Mouse (Mus musculus): ENCODE measurements around the gene Radil. TPM values are rescaled to one million over a fixed set of nuclear protein-coding genes. Genes with fewer than 3 reads are reported as not detected.

The Radil gene
- total RNA-seq, 2 experiments from 2014 or later, result 19.9 to 20.9 TPM

DNA sequence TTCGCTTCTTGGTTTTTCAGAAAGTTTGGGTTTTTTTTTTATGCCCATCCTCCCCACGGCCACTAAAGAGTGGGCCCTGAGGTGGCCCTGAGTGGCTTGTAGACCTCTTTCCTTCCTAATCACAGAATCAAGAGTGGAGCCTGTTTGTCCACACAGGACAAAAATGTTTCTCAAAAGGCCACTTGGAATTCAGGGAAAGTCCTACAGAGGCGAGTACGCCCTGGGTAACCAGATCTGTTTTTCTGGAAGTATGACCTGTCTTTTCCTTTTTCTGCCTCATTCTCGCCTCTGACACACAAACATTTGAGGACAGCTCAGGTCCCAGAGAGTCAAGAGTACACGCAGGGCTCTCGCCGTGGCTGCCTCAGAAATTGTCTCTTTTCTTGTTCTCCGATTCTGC is 1.5 kb downstream of the Radil start:
- intact Hi-C loops (cut with DNase I), result loop anchor here (2.0 kb wide), 1 partner anchor 47 kb away; no protein-coding TSS in a partner anchor
- DNase-seq (ENCODE audit: extremely low spot score in 1 of 2, low spot score in 2 of 2), result no peak

DNA sequence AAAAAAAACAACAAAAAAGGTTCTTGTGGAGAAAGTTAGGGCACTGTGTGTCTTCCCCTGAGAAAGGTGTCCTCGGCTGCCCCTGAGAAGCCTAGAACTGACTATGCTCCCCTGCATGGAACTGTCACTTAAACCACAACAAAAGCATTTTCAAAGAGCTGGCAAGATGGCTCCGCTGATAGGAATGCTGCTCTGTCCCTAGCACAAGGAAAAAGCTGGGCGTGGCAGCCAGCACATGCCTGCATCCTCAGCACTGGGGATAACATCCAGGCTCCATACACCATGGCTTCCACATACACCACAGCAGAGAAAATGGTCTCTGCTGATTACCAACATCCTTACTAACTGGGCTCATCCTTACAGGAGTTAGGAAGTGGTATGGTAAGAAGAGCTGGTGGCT is 3.8 kb downstream of the Radil start:
- no peak for DNase-seq (ENCODE audit: extremely low spot score in 1 of 2, low spot score in 2 of 2)
- intact Hi-C loops (cut with DNase I), result no loop called here

DNA sequence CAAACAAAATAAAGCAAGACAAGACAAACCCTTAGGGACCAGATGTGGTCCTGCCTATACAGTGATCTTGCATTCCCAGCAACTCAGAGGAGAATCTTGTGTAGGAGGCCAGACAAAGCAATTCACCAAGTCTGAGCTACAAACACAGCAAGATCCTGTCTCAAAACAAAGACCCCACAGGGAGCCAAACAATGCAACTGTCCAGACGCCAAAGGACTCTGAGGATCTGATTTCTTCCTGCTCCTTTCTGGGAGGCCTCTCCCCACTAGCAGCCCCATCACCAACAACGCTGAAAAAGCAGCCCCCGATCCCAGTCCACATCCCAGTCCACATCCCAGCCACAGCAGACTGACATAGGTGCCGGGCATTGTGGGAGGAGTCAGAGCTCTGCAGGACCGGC is 4.6 kb downstream of the Radil start:
- intact Hi-C loops (cut with DNase I), result no loop called here
- DNase-seq (ENCODE audit: extremely low spot score in 1 of 2, low spot score in 2 of 2), result no peak

DNA sequence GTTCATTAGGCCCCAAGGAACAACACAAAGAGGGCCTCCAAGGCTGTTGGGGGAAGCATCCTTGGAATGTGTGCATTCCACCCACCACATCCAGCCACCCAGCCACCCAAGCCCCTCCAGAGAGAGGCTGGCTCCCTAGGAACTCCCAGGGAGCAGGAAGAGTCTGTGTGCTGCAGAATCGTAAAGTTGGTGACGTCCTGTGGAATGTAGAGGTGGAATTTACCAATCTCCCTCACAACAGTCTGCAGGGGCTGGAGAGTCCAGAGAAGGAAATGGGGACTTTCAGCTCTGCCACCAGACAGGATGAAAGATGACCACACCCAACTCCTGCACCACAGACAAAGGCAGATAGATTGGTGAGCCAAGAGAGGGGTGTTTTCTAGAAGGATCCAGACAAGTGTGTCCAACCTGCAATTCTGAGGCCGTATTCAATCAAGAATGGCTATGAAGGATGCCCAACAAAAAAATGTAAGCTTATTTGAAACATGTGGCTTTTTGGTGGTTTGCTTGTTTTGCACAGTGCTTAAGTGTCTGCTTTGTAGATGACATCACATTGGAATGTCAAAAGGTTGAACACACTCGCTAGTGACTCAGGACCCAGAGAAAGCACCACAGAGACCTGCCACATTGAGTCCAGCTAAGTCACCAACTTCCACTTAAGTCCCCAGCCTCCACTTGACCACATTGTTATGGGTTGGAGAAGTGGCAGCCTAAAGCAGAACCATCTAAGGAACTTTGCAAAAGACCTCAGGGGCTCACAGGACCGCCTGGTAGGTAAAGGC is 5.7 kb downstream of the Radil start:
- DNase-seq (ENCODE audit: extremely low spot score in 1 of 2, low spot score in 2 of 2), result no peak
- intact Hi-C loops (cut with DNase I), result no loop called here

DNA sequence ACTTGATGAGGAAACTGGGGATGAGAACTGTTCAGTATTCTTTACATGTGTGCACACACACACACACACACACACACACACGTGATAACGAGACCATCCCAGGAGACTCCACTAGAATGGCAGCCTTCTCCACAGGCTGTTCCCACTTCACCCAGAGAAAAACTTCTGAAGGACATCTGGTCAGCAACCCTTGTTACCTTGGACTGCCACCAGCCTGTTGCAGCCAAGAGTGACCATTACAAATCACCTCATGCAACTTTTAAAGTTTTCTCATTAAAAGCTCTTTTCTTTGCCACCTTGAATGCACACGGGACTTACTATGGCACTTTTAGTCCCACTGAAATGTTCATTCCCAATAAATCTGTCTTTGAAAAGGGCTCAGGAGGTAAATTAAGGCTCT is 13.6 kb downstream of the Radil start:
- intact Hi-C loops (cut with DNase I), result no loop called here
- no peak for DNase-seq (ENCODE audit: extremely low spot score in 1 of 2, low spot score in 2 of 2)

DNA sequence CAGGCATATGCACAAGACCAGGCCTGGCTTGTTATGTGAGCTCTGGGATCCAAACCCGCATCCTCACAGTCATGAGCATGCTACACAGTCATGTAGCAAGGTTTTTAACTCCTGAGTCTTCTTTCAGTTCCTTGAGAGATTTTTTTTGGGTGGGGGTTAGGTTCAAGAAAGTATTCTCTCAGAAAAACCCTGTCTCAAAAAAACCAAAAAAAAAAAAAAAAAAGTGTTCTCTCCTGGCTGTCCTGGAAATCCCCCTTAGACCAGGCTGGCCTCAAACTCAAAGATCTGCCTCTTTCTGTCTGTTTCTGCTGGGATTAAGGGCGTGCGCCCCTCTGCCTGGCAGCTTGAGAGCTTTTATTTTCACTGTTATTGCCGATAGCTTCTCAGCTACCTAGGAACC is 15.5 kb downstream of the Radil start:
- DNase-seq (ENCODE audit: extremely low spot score in 1 of 2, low spot score in 2 of 2), result no peak
- intact Hi-C loops (cut with DNase I), result no loop called here

DNA sequence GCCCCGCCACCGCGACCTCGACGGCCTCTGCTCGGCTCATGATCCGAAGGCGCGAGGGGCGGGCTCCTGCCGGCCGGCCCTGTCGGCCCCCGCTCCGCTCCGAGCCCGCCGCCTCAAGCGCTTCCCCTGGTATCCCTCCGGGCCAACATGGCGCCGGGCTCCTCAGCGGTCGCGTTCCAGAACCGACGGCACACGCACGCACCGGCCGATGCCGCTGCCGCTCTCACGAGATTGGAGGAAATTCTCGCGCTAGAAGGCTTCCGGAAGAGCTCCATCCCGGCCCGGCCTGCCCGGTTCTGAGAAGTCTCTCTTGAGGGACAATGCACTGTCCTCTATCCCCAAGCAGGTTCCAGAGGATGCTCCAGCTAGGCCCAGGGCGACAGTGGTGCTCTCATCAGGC is 21.0 kb downstream of the Radil start, which contains the start of gene Papolb:
Gene Papolb, minus strand, starts transcription at position 162 of the 400 bp plus-strand sequence.
- no peak for DNase-seq (ENCODE audit: extremely low spot score in 1 of 2, low spot score in 2 of 2)
- intact Hi-C loops (cut with DNase I), result no loop called here

DNA sequence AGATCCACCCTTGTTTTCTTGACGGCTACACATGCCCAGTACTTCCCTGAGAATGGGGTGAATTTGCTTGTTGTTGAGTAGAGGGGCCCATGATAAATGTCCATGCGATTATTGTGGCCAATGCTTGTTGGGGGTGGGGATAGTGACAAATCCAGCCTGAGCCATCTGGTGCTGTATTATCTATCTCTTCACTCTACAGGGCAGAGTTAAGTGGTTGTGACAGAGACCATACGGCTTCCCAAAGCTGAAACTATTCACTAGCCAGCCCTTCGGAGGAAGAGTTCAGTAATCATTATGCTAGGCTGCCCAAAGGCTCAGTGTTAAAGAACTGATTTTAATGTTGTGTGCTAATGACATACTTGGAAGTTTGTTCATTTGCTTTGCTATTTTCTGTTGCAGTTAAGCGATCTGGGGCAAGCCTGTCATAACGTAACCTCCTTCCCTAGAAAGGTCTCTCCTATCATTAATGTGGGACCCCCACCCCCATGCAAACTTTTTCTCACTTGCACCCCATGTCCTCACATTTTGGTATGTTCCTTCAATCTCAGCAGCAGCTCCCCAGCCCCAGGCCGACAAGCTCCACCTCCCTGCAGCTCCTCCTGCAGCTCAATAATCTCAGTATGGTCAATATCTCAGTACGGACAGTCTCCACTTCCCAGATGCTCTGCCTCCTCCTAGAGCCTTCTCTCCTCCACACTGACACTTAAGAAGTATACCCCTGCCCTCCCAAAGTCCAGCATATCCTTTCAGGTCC is 26.0 kb downstream of the Radil start:
- no peak for DNase-seq (ENCODE audit: extremely low spot score in 1 of 2, low spot score in 2 of 2)
- intact Hi-C loops (cut with DNase I), result no loop called here

DNA sequence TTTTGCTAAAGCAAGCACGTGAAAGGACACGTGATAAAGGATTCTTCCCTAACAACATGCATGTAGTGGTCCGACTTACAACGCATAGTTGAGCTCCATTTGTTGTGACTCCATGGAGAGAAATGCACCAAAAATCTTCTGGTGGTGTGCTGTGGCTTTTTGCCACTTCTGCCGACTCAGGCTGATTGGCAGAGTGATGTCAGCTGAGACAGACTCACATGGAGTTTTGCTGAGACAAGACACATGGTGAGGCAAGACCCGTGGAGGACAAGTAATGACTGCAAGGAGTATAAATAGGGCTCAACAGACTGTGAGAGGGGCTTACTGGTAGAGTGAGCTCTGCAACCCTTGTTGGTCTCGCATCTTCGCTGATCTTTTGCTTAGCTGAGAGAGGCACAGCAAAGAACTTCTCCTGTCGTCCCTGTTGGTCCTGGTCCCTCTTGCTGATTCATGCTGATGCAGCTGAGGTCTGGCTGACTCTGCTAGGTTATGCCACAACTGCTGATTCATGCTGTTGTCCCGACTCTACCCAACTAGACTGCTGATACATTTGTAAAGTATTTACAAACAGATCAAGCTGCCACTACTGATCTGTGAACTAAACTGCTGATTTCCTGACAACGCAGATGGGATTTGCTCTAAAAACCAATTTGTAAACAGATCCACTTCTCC is 29.6 kb downstream of the Radil start:
- intact Hi-C loops (cut with DNase I), result no loop called here
- DNase-seq (ENCODE audit: extremely low spot score in 1 of 2, low spot score in 2 of 2), result no peak

DNA sequence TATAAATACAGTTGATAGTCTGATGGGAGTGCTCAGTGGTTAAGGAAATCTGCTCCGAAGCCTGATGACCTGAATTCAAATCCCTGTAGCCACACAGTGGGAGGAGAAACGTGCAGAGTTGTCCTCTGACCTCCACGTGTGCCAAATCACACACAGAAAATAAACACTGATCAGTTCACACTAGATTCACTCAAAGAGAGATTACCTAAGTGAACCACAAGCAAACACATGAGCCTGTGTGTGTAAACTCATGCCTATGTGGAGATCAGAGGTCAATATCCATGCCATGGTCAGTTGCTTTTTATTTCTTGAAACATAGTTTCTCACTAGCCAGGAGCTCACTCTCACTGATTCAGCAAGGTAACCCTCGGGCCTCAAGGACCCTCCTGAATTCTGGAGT is 30.5 kb downstream of the Radil start:
- DNase-seq (ENCODE audit: extremely low spot score in 1 of 2, low spot score in 2 of 2), result no peak
- intact Hi-C loops (cut with DNase I), result no loop called here

DNA sequence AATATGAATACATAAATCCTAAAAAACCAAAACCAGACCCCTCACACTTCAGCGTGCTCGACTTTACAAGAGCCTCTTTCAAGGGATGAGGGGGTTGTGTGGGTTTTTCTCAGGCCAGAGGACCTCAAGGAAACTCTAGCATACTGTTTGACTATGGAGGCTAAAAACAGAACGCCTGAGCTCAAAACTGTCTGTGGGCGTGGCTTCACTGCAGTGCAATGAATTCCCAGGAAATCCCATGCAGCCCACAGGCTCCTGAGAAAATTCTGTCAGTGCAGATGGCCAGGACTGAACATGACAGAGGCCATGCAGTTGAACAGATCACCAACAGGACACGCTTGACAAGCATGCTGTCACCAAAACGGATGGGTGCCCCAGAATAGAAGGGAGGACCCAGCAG is 31.9 kb downstream of the Radil start:
- intact Hi-C loops (cut with DNase I), result no loop called here
- peak in 1 of 2 experiments; percentile 62 for DNase-seq (ENCODE audit: extremely low spot score in 1 of 2, low spot score in 2 of 2)

DNA sequence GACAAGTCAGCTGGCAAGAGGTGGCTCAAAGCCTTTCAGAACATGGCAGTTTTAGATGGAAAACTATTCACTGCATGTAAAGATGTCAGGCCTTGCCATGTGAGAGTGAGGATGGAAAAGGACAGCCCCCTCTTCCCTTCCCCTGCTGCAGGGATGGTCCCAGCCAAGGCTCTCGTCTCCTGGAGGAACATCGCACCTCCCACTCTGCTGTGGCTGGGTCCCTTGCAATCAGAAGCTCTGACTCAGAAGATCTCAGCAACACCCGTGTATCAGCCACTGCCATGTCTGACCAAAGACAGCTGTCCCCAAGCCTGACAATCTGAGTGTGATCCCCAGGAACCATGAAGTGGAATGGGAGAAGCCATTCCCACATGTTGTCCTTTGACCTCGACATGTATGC is 38.8 kb downstream of the Radil start:
- intact Hi-C loops (cut with DNase I), result no loop called here
- no peak for DNase-seq (ENCODE audit: extremely low spot score in 1 of 2, low spot score in 2 of 2)

DNA sequence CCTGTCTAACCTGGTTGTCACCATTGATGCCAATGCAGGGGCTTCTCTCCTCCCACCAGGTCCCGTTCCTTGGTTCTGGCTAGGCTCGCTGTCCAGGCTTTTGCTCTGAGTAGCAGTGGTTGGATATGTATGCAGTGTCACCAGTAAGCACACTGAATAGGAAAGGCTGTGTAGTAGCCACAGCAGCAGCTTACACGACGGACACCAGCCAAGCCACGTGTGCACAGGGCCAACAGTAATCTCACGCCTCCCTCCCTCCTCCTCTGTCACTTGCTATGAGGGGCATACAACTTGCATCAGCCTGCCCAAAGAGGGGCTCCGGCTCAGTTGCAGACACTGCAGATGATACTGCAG is 40.9 kb downstream of the Radil start:
- intact Hi-C loops (cut with DNase I), result no loop called here
- no peak for DNase-seq (ENCODE audit: extremely low spot score in 1 of 2, low spot score in 2 of 2)

DNA sequence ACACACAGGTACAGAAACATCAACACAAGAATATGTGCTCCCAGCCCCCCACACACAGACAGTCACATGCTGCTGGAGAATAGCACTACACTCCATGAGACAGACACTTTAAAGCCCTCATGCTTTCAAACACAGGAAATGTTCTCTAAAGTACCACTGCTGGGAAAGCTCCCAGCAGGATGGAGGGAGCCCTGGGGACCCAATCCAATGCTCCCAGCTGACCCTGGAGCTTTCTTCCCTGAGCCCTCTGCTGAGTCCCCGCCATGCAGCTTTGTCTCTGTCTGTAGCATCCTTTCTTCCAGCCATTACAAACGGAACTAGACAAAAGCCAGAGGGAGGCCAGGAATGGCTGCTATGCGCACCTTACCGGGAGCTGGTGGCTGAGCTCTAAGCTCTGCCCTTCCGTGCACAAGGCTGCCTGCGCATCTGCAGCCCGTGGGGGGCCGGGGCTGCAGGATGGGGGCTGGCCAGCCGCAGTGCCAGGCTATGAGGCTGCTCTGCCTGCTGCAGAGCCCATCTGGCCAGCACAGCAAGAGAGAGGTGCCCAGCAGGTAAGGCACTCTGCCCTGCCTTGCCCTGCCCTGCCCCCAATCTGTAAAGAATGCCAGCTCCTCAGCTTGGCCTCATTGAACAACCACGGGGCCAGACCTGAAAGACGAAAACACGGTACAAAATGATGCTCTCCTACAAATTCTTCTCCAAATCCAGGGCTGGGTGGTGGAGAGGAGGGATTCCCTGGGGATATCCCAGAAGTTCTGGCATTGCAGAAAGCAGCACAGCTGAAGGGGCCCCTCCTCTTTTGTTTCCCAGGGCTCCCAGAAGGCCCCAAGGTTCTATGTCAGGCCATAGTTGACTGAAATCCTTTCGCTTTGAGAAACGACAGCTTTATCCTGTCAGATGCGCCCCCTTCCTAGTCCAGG is 41.5 kb downstream of the Radil start:
- intact Hi-C loops (cut with DNase I), result no loop called here
- DNase-seq (ENCODE audit: extremely low spot score in 1 of 2, low spot score in 2 of 2), result no peak

DNA sequence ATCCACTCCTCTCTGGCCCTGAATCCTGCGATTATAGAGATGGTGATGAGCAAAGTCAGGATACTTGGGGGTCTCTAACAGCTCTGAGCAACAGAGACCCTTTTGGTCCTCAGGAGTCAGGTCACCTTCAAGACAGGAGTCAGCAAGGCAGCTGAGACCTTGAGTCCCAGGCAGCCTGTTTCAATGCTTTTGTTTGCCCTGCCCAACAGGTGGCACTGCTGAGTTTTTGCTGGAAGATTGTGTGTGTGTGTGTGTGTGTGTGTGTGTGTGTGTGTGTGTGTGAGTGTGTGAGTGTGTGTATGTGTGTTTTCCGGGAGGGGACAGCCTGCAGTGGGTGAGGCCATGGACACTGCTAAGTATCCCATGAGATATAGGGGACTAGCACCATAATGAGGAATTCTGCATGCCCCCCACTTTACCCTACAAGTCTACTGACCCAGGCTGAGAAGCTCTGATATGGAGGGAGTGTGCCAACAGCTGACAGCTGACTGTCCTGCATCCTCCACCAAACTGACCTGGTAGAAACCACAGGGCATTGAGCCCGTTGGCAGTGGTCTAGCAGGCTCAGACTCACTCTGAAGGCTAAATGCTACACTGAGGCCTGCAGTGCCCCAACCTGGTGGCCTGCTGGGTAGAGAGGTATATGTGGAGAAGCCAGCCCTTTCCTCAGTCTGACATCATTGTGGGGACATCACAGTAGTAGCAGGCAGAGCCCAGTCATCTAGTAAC is 45.0 kb downstream of the Radil start:
- intact Hi-C loops (cut with DNase I), result no loop called here

DNA sequence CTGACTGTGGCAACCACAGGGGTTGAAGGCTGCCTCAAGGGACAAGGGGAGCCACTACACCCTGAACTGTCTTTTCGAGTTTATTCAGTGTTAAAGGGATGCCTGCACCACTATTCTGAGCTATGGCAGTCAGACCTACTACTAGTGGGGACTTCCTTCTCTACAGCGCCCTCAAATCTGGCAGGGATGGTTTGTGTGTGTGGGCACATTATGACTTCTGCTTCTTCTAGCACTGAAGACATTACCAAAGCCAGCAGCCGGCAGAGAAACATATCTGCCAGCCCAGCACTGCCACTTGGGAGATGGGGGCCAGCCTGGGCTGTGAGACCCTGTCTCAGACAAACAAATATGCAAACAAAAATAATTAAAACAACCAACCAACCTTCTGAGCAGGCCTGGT is 46.7 kb downstream of the Radil start:
- intact Hi-C loops (cut with DNase I), result no loop called here
- DNase-seq (ENCODE audit: extremely low spot score in 1 of 2, low spot score in 2 of 2), result no peak

More for the DNA sequence above, 45.0 kb downstream of the Radil start:
- no peak for DNase-seq (ENCODE audit: extremely low spot score in 1 of 2, low spot score in 2 of 2)

DNA sequence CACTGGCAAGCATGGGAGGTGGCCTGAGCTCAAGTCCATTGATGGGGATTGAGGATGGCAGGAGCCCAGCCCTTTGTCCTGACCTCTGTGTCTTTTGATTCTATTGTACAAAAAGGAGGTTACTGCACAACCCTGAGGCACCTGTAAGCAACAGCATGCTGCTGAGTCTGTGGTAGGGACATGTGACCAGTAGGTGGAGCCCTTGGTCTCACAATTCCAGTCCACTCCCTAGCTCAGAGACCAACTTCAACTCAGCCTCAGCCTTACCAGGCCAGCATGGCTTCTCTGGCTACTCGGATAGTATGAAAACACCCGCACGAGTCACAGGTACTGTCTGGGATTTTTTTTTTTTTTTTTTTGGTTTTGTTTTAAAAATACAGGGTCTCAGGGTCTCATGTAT is 48.5 kb downstream of the Radil start:
- intact Hi-C loops (cut with DNase I), result loop anchor here (2.0 kb wide), 1 partner anchor 46 kb away; no protein-coding TSS in a partner anchor
- DNase-seq (ENCODE audit: extremely low spot score in 1 of 2, low spot score in 2 of 2), result peak; percentile 86

DNA sequence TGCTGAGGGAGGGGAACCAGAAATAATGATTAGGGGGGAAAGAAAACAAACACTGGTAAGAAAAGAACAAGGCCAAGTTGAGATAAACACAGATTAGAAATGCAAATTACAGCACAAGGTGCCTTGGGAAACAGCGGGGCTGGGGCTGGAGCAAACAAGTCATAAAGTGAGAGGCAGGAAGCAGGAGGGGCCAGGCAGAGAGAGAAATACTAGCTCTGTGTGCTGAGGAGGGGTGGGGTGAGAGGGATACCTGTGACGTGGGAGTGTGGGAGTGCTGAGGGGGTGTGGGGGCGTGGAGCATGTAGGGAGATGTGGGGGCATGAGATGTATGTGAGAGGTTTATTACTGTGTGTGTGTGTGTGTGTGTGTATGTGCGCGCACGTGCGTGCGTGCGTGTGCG is 50.0 kb downstream of the Radil start:
- intact Hi-C loops (cut with DNase I), result no loop called here
- DNase-seq (ENCODE audit: extremely low spot score in 1 of 2, low spot score in 2 of 2), result no peak
